Mouse (Mus musculus): ENCODE data around the gene Slbp. TPM values are rescaled to one million over a fixed set of nuclear protein-coding genes. Genes with fewer than 3 reads are reported as not detected.

Slbp gene
- polyA plus RNA-seq, 1 experiment from 2014 or later = 77.3 TPM

DNA sequence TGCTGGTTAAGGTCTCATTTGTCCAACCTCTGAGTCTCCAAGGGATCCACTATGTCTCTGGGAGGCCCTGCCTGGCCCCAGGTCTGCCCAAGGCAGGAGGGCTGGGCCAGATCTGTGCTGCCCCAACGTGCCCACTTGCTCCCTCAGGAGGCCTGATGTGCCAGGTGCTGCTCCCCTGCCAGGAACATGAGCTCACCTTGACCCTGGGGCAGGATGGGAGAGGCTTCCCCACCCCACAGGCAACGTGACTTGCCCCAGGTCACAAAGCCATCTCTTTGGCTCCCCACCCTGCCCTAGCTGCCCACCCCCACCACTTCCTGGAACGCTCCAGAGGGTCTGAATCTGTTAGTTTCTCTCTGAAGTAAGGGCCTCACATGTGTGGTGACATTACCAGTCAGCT, 28.7 kb upstream of the Slbp start:
- H3K27me3 ChIP-seq = no peaks in the 10 kb centered on the region
- ATAC-seq = no peak
- POLR2A ChIA-PET = no interaction called here
- in situ Hi-C loops (cut with MboI; ENCODE audit: low pct_unique_long_range_greater_than_20kb) = no loop called here
- no peak for DNase-seq (ENCODE audit: low read depth, low spot score)
- CTCF ChIA-PET = no interaction called here
- TF ChIP-seq CTCF (IDR thresholded peaks at IDR 0.05) = no peak

DNA sequence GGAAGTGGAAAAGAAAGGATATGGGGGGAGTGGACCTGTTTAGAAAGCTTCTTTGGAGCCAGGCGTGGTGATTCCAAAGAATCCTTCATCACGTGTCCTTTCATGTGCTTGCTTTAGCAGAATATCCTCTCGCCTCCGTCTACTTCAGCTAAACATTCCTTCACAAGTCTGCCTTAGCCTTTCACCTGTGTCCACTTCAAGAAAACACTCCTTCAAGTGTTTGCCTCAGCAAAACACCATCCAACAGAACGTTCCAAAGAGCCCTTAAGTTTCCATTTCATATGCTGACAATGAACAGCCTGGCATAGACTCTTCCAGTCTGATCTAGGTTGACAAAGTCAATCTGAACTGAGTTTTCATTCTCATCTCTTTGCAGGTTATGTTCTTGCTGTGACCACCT, 25.9 kb upstream of the Slbp start:
- ChIA-PET POLR2A (interaction anchor here (0.7 to 1.5 kb wide), 2 partner anchors 17 to 19 kb away, joined by 3 read pairs; no protein-coding TSS in a partner anchor), CTCF (interaction anchor here (1.0 to 3.0 kb wide), 6 partner anchors 8 to 61 kb away, joined by 3 to 14 read pairs (median 4); no protein-coding TSS in a partner anchor)
- DNase-seq (ENCODE audit: low read depth, low spot score) = no peak
- no peaks in the 10 kb centered on the region for H3K27me3 ChIP-seq
- in situ Hi-C loops (cut with MboI; ENCODE audit: low pct_unique_long_range_greater_than_20kb) = loop anchor here (5.0 to 10.0 kb wide), 2 partner anchors 64 to 257 kb away; partner anchors contain the start of gene Nelfa
- ATAC-seq = no peak
- TF ChIP-seq CTCF (IDR thresholded peaks at IDR 0.05) = no peak

DNA sequence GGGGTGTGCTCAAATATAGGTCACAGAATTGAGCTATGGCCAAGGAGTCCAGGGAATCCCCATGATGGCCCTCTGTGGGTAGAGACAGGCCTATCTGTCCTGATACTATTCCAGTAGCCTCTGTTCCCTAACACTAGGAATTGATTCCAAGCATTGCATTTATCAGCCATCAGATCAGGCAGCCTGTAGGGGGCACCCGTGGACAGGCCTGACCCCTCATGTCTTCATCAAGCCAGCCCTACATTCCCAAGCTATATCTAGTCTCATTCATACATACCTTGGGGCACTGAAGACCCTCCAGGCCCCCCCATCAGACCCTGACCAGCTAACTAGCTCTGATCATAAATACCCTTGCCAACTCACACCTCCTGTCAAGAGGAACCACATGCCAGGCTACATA, 23.6 kb upstream of the Slbp start:
- no peaks in the 10 kb centered on the region for H3K27me3 ChIP-seq
- peak; percentile 90 for TF ChIP-seq CTCF (IDR thresholded peaks at IDR 0.05)
- ATAC-seq (no peak), DNase-seq (ENCODE audit: low read depth, low spot score) (no peak)
- POLR2A ChIA-PET = no interaction called here
- CTCF ChIA-PET = interaction anchor here (0.7 to 2.8 kb wide), 18 partner anchors 9 to 71 kb away, joined by 3 to 21 read pairs (median 4); partner anchors contain the start of gene Slbp
- in situ Hi-C loops (cut with MboI; ENCODE audit: low pct_unique_long_range_greater_than_20kb) = loop anchor here (5.0 to 10.0 kb wide), 2 partner anchors 66 to 259 kb away; partner anchors contain the start of gene Nelfa

- TF ChIP-seq CTCF (IDR thresholded peaks at IDR 0.05) = no peak
- no peaks in the 10 kb centered on the region for H3K27me3 ChIP-seq
- ATAC-seq (no peak), DNase-seq (ENCODE audit: low read depth, low spot score) (no peak)
- ChIA-PET POLR2A (interaction anchor here (1.2 kb wide), 1 partner anchor 33 kb away, joined by 3 read pairs; no protein-coding TSS in a partner anchor), CTCF (interaction anchor here (1.6 to 2.8 kb wide), 5 partner anchors 8 to 65 kb away, joined by 3 to 21 read pairs (median 7); no protein-coding TSS in a partner anchor)
- in situ Hi-C loops (cut with MboI; ENCODE audit: low pct_unique_long_range_greater_than_20kb) = loop anchor here (10.0 kb wide), 1 partner anchor 260 kb away; the partner anchor contains the start of gene Nelfa
Measured at GRCm38 (mm10) chr5:33674439-33674838, 22.1 kb upstream of the Slbp start.

GRCm38 (mm10) chr5:33671659-33672058, 19.3 kb upstream of the Slbp start:
- in situ Hi-C loops (cut with MboI; ENCODE audit: low pct_unique_long_range_greater_than_20kb) = loop anchor here (10.0 kb wide), 1 partner anchor 263 kb away; the partner anchor contains the start of gene Nelfa
- ATAC-seq (no peak), DNase-seq (ENCODE audit: low read depth, low spot score) (no peak)
- no peak for TF ChIP-seq CTCF (IDR thresholded peaks at IDR 0.05)
- ChIA-PET POLR2A (no interaction called here), CTCF (interaction anchor here (1.0 to 2.3 kb wide), 4 partner anchors 13 to 66 kb away, joined by 3 to 6 read pairs (median 4); no protein-coding TSS in a partner anchor)
- no peaks in the 10 kb centered on the region for H3K27me3 ChIP-seq

- in situ Hi-C loops (cut with MboI; ENCODE audit: low pct_unique_long_range_greater_than_20kb) = no loop called here
- CTCF ChIA-PET = interaction anchor here (0.8 to 2.0 kb wide), 5 partner anchors 16 to 180 kb away, joined by 3 to 9 read pairs (median 4); no protein-coding TSS in a partner anchor
Measured at GRCm38 (mm10) chr5:33668223-33668622, 15.8 kb upstream of the Slbp start.

DNA sequence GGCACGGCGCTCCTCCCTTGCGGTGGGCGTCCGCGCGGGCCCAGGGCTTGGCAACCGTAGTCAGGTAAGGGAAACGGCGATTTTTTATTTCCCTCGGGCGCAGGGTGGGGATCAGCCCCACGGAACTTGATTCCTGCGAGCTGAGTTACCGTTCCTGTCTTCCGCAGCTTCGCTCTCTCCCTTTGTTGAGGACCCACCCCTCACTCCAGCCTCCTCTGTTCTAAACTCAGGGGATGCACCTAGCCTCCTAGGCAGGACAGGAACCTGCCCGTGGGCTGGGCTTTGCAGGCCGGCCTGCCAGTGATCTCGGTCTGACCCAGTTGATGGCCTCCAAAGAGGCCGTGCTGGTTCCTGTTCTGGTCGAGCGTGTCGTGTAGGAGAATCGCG, 6.3 kb upstream of the Slbp start:
- DNase-seq (ENCODE audit: low read depth, low spot score) (no peak), ATAC-seq (no peak)
- ChIA-PET POLR2A (no interaction called here), CTCF (no interaction called here)
- no peak for TF ChIP-seq CTCF (IDR thresholded peaks at IDR 0.05)
- H3K27me3 ChIP-seq = no peaks in the 10 kb centered on the region
- in situ Hi-C loops (cut with MboI; ENCODE audit: low pct_unique_long_range_greater_than_20kb) = no loop called here

More at GRCm38 (mm10) chr5:33668223-33668622, 15.8 kb upstream of the Slbp start:
- peak; percentile 67 for TF ChIP-seq CTCF (IDR thresholded peaks at IDR 0.05)
- no peak for DNase-seq (ENCODE audit: low read depth, low spot score)
- peak; percentile 58 for ATAC-seq
- POLR2A ChIA-PET = no interaction called here
- no peaks in the 10 kb centered on the region for H3K27me3 ChIP-seq

- POLR2A ChIA-PET = no interaction called here
- DNase-seq (ENCODE audit: low read depth, low spot score) (peak; percentile 98), ATAC-seq (peak; percentile 93)
- TF ChIP-seq CTCF (IDR thresholded peaks at IDR 0.05) = no peak
- no peaks in the 10 kb centered on the region for H3K27me3 ChIP-seq
- in situ Hi-C loops (cut with MboI; ENCODE audit: low pct_unique_long_range_greater_than_20kb) = no loop called here
- CTCF ChIA-PET = no interaction called here
Measured at GRCm38 (mm10) chr5:33657787-33658663, 5.7 kb upstream of the Slbp start, which contains the start of the genes Tacc3 and Tmem129. Gene Tacc3, plus strand, starts transcription at chr5:33658128. Gene Tmem129, minus strand, starts transcription at chr5:33658416.

GRCm38 (mm10) chr5:33657251-33657786, 4.9 kb upstream of the Slbp start:
- ATAC-seq (peak; percentile 37), DNase-seq (ENCODE audit: low read depth, low spot score) (no peak)
- ChIA-PET CTCF (interaction anchor here (0.9 kb wide), 1 partner anchor 14 kb away, joined by 3 read pairs; no protein-coding TSS in a partner anchor), POLR2A (interaction anchor here (1.0 kb wide), 1 partner anchor 19 kb away, joined by 3 read pairs; no protein-coding TSS in a partner anchor)
- no peak for TF ChIP-seq CTCF (IDR thresholded peaks at IDR 0.05)
- in situ Hi-C loops (cut with MboI; ENCODE audit: low pct_unique_long_range_greater_than_20kb) = no loop called here
- no peaks in the 10 kb centered on the region for H3K27me3 ChIP-seq

- H3K27me3 ChIP-seq = no peaks in the 10 kb centered on the region
- no peak for TF ChIP-seq CTCF (IDR thresholded peaks at IDR 0.05)
- in situ Hi-C loops (cut with MboI; ENCODE audit: low pct_unique_long_range_greater_than_20kb) = no loop called here
- ChIA-PET CTCF (interaction anchor here (0.9 kb wide), 1 partner anchor 14 kb away, joined by 3 read pairs; no protein-coding TSS in a partner anchor), POLR2A (interaction anchor here (1.0 kb wide), 1 partner anchor 19 kb away, joined by 3 read pairs; no protein-coding TSS in a partner anchor)
- DNase-seq (ENCODE audit: low read depth, low spot score) (no peak), ATAC-seq (no peak)
Measured at GRCm38 (mm10) chr5:33656739-33657138, 4.4 kb upstream of the Slbp start.

Measured in Patski (cell line).